Mouse (Mus musculus) erythroid progenitor cell, adult 5-6 weeks (primary cell): ENCODE measurements around the gene AC109138.7. TPM values are rescaled to one million over a fixed set of nuclear protein-coding genes. Genes with fewer than 3 reads are reported as not detected.

ENCODE experiments used
- total RNA-seq, 2 experiments: library from RNA; stranded (forward) in 1 of 2; stranded (reverse) in 1 of 2; fragments of 150-400 nt in 1 of 2; fragments of 186-747, 209-891 nt in 1 of 2; gene quantifications; 2 replicates each; pipeline versions ENCODE4 v1.2.3 to v1.2.4; 2015 to 2017; ENCODE audit warnings: low replicate concordance in 2 of 2

Gene AC109138.7
- total RNA-seq, 2 experiments from 2014 or later, result not detected

Other genes with a start within 250 kb of the AC109138.7 start
- 1.3 and 6.5 TPM in 2 replicates for gene Aldh3b2, start 242.0 kb upstream of the AC109138.7 start, total RNA-seq (2015; ENCODE audit: low replicate concordance)
- gene Aldh3b2, start 242.0 kb upstream of the AC109138.7 start, total RNA-seq (2017; ENCODE audit: low replicate concordance), result 1.1 and 2.4 TPM in 2 replicates
- not detected in 2 replicates for gene Acy3, start 227.8 kb upstream of the AC109138.7 start, total RNA-seq (2015; ENCODE audit: low replicate concordance)
- gene Acy3, start 227.8 kb upstream of the AC109138.7 start, total RNA-seq (2017; ENCODE audit: low replicate concordance), result not detected in 2 replicates
- gene Tbx10, start 221.6 kb upstream of the AC109138.7 start, total RNA-seq (2015; ENCODE audit: low replicate concordance), result not detected in 2 replicates
- not detected in 2 replicates for gene Tbx10, start 221.6 kb upstream of the AC109138.7 start, total RNA-seq (2017; ENCODE audit: low replicate concordance)
- not detected in 2 replicates for gene Nudt8, start 213.8 kb upstream of the AC109138.7 start, total RNA-seq (2015; ENCODE audit: low replicate concordance)
- gene Nudt8, start 213.8 kb upstream of the AC109138.7 start, total RNA-seq (2017; ENCODE audit: low replicate concordance), result 1.4 TPM in 1 of 2 replicates, not detected in the other
- gene Gm49405, start 213.7 kb upstream of the AC109138.7 start, total RNA-seq (2015; ENCODE audit: low replicate concordance), result not detected in 2 replicates
- gene Gm49405, start 213.7 kb upstream of the AC109138.7 start, total RNA-seq (2017; ENCODE audit: low replicate concordance), result 0.90 TPM in 1 of 2 replicates, not detected in the other
- gene Doc2g, start 211.0 kb upstream of the AC109138.7 start, total RNA-seq (2015; ENCODE audit: low replicate concordance), result 0.42 TPM in 1 of 2 replicates, not detected in the other
- gene Doc2g, start 211.0 kb upstream of the AC109138.7 start, total RNA-seq (2017; ENCODE audit: low replicate concordance), result 3.0 TPM in 1 of 2 replicates, not detected in the other
- gene Ndufv1, start 201.6 kb upstream of the AC109138.7 start, total RNA-seq (2015; ENCODE audit: low replicate concordance), result 77.1 and 96.6 TPM in 2 replicates
- gene Ndufv1, start 201.6 kb upstream of the AC109138.7 start, total RNA-seq (2017; ENCODE audit: low replicate concordance), result 161 and 207 TPM in 2 replicates
- gene Gstp1, start 176.4 kb upstream of the AC109138.7 start, total RNA-seq (2015; ENCODE audit: low replicate concordance), result 115 and 185 TPM in 2 replicates
- gene Gstp1, start 176.4 kb upstream of the AC109138.7 start, total RNA-seq (2017; ENCODE audit: low replicate concordance), result 22.8 and 23.9 TPM in 2 replicates
- 3.2 TPM in 1 of 2 replicates, not detected in the other for gene Gstp2, start 168.3 kb upstream of the AC109138.7 start, total RNA-seq (2015; ENCODE audit: low replicate concordance)
- 3.2 TPM in 1 of 2 replicates, not detected in the other for gene Gstp2, start 168.3 kb upstream of the AC109138.7 start, total RNA-seq (2017; ENCODE audit: low replicate concordance)
- 8.8 and 15.9 TPM in 2 replicates for gene Gstp3, start 154.8 kb upstream of the AC109138.7 start, total RNA-seq (2015; ENCODE audit: low replicate concordance)
- gene Gstp3, start 154.8 kb upstream of the AC109138.7 start, total RNA-seq (2017; ENCODE audit: low replicate concordance), result 16.8 and 19.8 TPM in 2 replicates
- gene Cabp2, start 132.8 kb upstream of the AC109138.7 start, total RNA-seq (2015; ENCODE audit: low replicate concordance), result not detected in 2 replicates
- gene Cabp2, start 132.8 kb upstream of the AC109138.7 start, total RNA-seq (2017; ENCODE audit: low replicate concordance), result not detected in 2 replicates
- gene Cdk2ap2, start 117.2 kb upstream of the AC109138.7 start, total RNA-seq (2015; ENCODE audit: low replicate concordance), result 118 and 124 TPM in 2 replicates
- 17.9 and 36.3 TPM in 2 replicates for gene Cdk2ap2, start 117.2 kb upstream of the AC109138.7 start, total RNA-seq (2017; ENCODE audit: low replicate concordance)
- 56.6 and 67.1 TPM in 2 replicates for gene Pitpnm1, start 114.4 kb upstream of the AC109138.7 start, total RNA-seq (2015; ENCODE audit: low replicate concordance)
- 33.9 and 60.9 TPM in 2 replicates for gene Pitpnm1, start 114.4 kb upstream of the AC109138.7 start, total RNA-seq (2017; ENCODE audit: low replicate concordance)
- 33.5 and 72.1 TPM in 2 replicates for gene Aip, start 88.5 kb upstream of the AC109138.7 start, total RNA-seq (2015; ENCODE audit: low replicate concordance)
- 41.2 and 41.8 TPM in 2 replicates for gene Aip, start 88.5 kb upstream of the AC109138.7 start, total RNA-seq (2017; ENCODE audit: low replicate concordance)
- gene Gpr152, start 74.6 kb upstream of the AC109138.7 start, total RNA-seq (2015; ENCODE audit: low replicate concordance), result 1.1 TPM in 1 of 2 replicates, not detected in the other
- gene Gpr152, start 74.6 kb upstream of the AC109138.7 start, total RNA-seq (2017; ENCODE audit: low replicate concordance), result not detected in 2 replicates
- gene Cabp4, start 70.3 kb upstream of the AC109138.7 start, total RNA-seq (2015; ENCODE audit: low replicate concordance), result not detected in 2 replicates
- not detected in 2 replicates for gene Cabp4, start 70.3 kb upstream of the AC109138.7 start, total RNA-seq (2017; ENCODE audit: low replicate concordance)
- gene Coro1b, start 65.7 kb upstream of the AC109138.7 start, total RNA-seq (2015; ENCODE audit: low replicate concordance), result 68.3 and 83.3 TPM in 2 replicates
- gene Coro1b, start 65.7 kb upstream of the AC109138.7 start, total RNA-seq (2017; ENCODE audit: low replicate concordance), result 8.5 and 48.9 TPM in 2 replicates
- gene Ptprcap, start 60.8 kb upstream of the AC109138.7 start, total RNA-seq (2015; ENCODE audit: low replicate concordance), result 66.3 and 73.4 TPM in 2 replicates
- 14.4 and 38.8 TPM in 2 replicates for gene Ptprcap, start 60.8 kb upstream of the AC109138.7 start, total RNA-seq (2017; ENCODE audit: low replicate concordance)
- 39.8 and 52.3 TPM in 2 replicates for gene Rps6kb2, start 51.0 kb upstream of the AC109138.7 start, total RNA-seq (2015; ENCODE audit: low replicate concordance)
- 21.4 and 34.8 TPM in 2 replicates for gene Rps6kb2, start 51.0 kb upstream of the AC109138.7 start, total RNA-seq (2017; ENCODE audit: low replicate concordance)
- gene Carns1, start 38.9 kb upstream of the AC109138.7 start, total RNA-seq (2015; ENCODE audit: low replicate concordance), result 0.72 and 2.5 TPM in 2 replicates
- gene Carns1, start 38.9 kb upstream of the AC109138.7 start, total RNA-seq (2017; ENCODE audit: low replicate concordance), result 0.13 and 1.5 TPM in 2 replicates
- gene Tbc1d10c, start 23.1 kb upstream of the AC109138.7 start, total RNA-seq (2015; ENCODE audit: low replicate concordance), result 8.0 and 31.0 TPM in 2 replicates
- gene Tbc1d10c, start 23.1 kb upstream of the AC109138.7 start, total RNA-seq (2017; ENCODE audit: low replicate concordance), result 6.2 and 14.2 TPM in 2 replicates
- gene Ppp1ca, start 22.3 kb upstream of the AC109138.7 start, total RNA-seq (2015; ENCODE audit: low replicate concordance), result 181 and 188 TPM in 2 replicates
- 185 and 268 TPM in 2 replicates for gene Ppp1ca, start 22.3 kb upstream of the AC109138.7 start, total RNA-seq (2017; ENCODE audit: low replicate concordance)
- gene Rad9a, start 12.7 kb upstream of the AC109138.7 start, total RNA-seq (2015; ENCODE audit: low replicate concordance), result 44.0 and 54.1 TPM in 2 replicates
- gene Rad9a, start 12.7 kb upstream of the AC109138.7 start, total RNA-seq (2017; ENCODE audit: low replicate concordance), result 27.5 and 41.6 TPM in 2 replicates
- not detected in 2 replicates for gene Clcf1, start 119 bp upstream of the AC109138.7 start, total RNA-seq (2015; ENCODE audit: low replicate concordance)
- 0.15 and 1.2 TPM in 2 replicates for gene Clcf1, start 119 bp upstream of the AC109138.7 start, total RNA-seq (2017; ENCODE audit: low replicate concordance)
- 21.8 and 24.5 TPM in 2 replicates for gene Pold4, start 17.5 kb downstream of the AC109138.7 start, total RNA-seq (2015; ENCODE audit: low replicate concordance)
- 5.0 and 16.1 TPM in 2 replicates for gene Pold4, start 17.5 kb downstream of the AC109138.7 start, total RNA-seq (2017; ENCODE audit: low replicate concordance)
- gene Ssh3, start 54.8 kb downstream of the AC109138.7 start, total RNA-seq (2015; ENCODE audit: low replicate concordance), result 2.2 and 16.8 TPM in 2 replicates
- gene Ssh3, start 54.8 kb downstream of the AC109138.7 start, total RNA-seq (2017; ENCODE audit: low replicate concordance), result 0.90 and 5.2 TPM in 2 replicates
- 0.72 and 1.3 TPM in 2 replicates for gene Ankrd13d, start 68.8 kb downstream of the AC109138.7 start, total RNA-seq (2015; ENCODE audit: low replicate concordance)
- 0.39 TPM in 1 of 2 replicates, not detected in the other for gene Ankrd13d, start 68.8 kb downstream of the AC109138.7 start, total RNA-seq (2017; ENCODE audit: low replicate concordance)
- gene Grk2, start 91.9 kb downstream of the AC109138.7 start, total RNA-seq (2015; ENCODE audit: low replicate concordance), result 71.3 and 72.8 TPM in 2 replicates
- gene Grk2, start 91.9 kb downstream of the AC109138.7 start, total RNA-seq (2017; ENCODE audit: low replicate concordance), result 40.5 and 47.1 TPM in 2 replicates
- 40.7 and 74.2 TPM in 2 replicates for gene Kdm2a, start 183.9 kb downstream of the AC109138.7 start, total RNA-seq (2015; ENCODE audit: low replicate concordance)
- gene Kdm2a, start 183.9 kb downstream of the AC109138.7 start, total RNA-seq (2017; ENCODE audit: low replicate concordance), result 79.4 and 114 TPM in 2 replicates
- gene Rhod, start 225.1 kb downstream of the AC109138.7 start, total RNA-seq (2015; ENCODE audit: low replicate concordance), result not detected in 2 replicates
- gene Rhod, start 225.1 kb downstream of the AC109138.7 start, total RNA-seq (2017; ENCODE audit: low replicate concordance), result not detected in 2 replicates